Mouse (Mus musculus): ENCODE data around the gene Zfp28. TPM values are rescaled to one million over a fixed set of nuclear protein-coding genes. Genes with fewer than 3 reads are reported as not detected.

Gene Zfp28
- polyA plus RNA-seq, 1 experiment, result 0.60 TPM

GRCm38 (mm10) chr7:6389449-6389848 lies 6.4 kb downstream of the Zfp28 start:
- 70% methylated on average over 5 of the region's 5 CpGs for WGBS
- no peak for DNase-seq (ENCODE audit: low read depth, low spot score)

- DNase-seq (ENCODE audit: low read depth, low spot score), result no peak
- WGBS, result 27% methylated on average over 25 of the region's 25 CpGs
These were observed 15.2 kb downstream of the Zfp28 start, which contains the start of gene Smim17 for GRCm38 (mm10) chr7:6397996-6398975. Gene Smim17, plus strand, starts transcription at chr7:6398715.

DNA sequence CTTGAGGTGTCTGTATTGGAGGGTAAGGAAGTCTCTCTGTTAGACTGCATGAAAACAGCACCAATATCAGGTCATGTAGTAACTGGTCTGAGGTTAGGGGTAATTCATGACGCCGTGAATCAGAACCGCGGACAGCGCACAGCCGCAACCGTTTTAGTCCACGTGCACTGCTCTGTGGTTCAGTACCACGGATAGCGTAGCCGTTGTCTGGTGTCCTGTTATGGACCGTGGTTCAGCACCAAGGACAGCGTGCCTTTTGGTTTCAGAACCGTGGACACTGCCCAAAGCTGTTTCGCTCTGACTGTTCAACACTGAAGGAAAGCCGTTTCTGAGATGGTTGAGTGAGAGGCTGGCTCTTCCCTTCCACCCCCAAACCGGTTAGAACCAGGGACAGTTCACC lies 26.9 kb downstream of the Zfp28 start, which contains the start of gene Gm20715:
Gm20715 (plus strand) TSS at position 235 of the 400 bp plus-strand sequence.
- DNase-seq (ENCODE audit: low read depth, low spot score), result peak; percentile 66
- 2% methylated on average over 17 of the region's 17 CpGs for WGBS

- 11% methylated on average over 21 of the region's 22 CpGs for WGBS
- DNase-seq (ENCODE audit: low read depth, low spot score), result no peak
These were observed 31.7 kb downstream of the Zfp28 start for GRCm38 (mm10) chr7:6414626-6415441.

- 18% methylated on average over 8 of the region's 8 CpGs for WGBS
- DNase-seq (ENCODE audit: low read depth, low spot score), result no peak
These were observed 32.3 kb downstream of the Zfp28 start for GRCm38 (mm10) chr7:6415442-6415787.

- no peak for DNase-seq (ENCODE audit: low read depth, low spot score)
- WGBS, result 67% methylated on average over 6 of the region's 6 CpGs
These were observed 36.8 kb downstream of the Zfp28 start for GRCm38 (mm10) chr7:6419894-6420293.

DNA sequence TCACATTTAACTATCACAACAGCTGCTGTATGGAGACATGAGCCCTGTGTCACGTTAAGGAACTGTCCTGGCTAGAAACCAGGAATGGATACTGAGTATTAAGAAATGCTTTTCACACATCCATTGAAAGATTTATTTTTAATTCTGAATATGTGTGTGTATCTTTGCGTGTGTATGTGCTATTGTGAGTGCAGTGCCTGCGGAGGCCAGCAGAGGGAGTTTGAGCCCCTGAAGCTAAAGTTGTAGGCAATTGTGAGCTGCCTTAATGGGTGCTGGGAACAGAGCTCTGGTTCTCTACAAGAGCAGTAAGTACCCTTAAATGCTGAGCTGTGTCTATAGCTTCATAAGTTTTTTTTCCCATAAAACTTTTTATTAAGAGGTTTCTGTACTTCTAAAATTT lies 46.3 kb downstream of the Zfp28 start:
- DNase-seq (ENCODE audit: low read depth, low spot score), result no peak
- 84% methylated on average over 3 of the region's 3 CpGs for WGBS

- 32% methylated on average over 2 of the region's 2 CpGs for WGBS
- DNase-seq (ENCODE audit: low read depth, low spot score), result no peak
These were observed 47.2 kb downstream of the Zfp28 start for GRCm38 (mm10) chr7:6430342-6430741.

DNA sequence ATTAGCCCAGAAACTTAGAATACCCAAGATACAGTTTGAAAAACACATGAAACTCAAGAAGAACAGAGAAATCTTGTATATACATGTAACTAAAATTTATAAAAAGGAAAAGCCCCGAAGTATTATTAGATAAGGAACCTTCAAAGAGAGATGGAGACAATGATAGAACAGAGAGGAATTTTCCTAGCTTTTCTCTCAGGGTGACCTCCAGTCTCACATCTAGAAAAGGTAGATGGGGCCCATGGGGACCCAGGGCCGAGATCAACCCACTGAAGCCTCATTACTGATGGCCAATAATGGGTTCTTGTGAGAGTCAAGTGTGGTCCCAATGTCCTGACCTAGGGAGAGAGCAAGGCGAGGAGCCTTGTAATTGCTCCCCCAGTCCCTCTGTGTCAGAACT lies 55.3 kb downstream of the Zfp28 start, which contains the start of gene Olfr1344:
Olfr1344 (plus strand) TSS at position 301 of the 400 bp plus-strand sequence.
- 64% methylated on average over 3 of the region's 3 CpGs for WGBS
- DNase-seq (ENCODE audit: low read depth, low spot score), result no peak

GRCm38 (mm10) chr7:6441173-6441572 lies 58.1 kb downstream of the Zfp28 start:
- 48% methylated on average over 2 of the region's 2 CpGs for WGBS
- no peak for DNase-seq (ENCODE audit: low read depth, low spot score)

Other genes starting within 250 kb of the Zfp28 start
- 33.6 and 45.2 TPM in 2 replicates for gene Zfp787, start 227.3 kb upstream of the Zfp28 start, polyA plus RNA-seq (2012; rRNA removed)
- 15.1 and 17.8 TPM in 2 replicates for gene Zfp444, start 211.1 kb upstream of the Zfp28 start, polyA plus RNA-seq (2012; rRNA removed)
- 0.15 TPM in 1 of 2 replicates, not detected in the other for gene Galp, start 186.2 kb upstream of the Zfp28 start, polyA plus RNA-seq (2012; rRNA removed)
- gene Zscan5b, start 161.0 kb upstream of the Zfp28 start, polyA plus RNA-seq (2012; rRNA removed), result not detected in 2 replicates
- gene Epp13, start 130.6 kb upstream of the Zfp28 start, polyA plus RNA-seq (2012; rRNA removed), result 0.31 and 0.45 TPM in 2 replicates
- 0.19 and 0.31 TPM in 2 replicates for gene Zfp667, start 96.7 kb upstream of the Zfp28 start, polyA plus RNA-seq (2012; rRNA removed)
- gene Zfp583, start 52.0 kb upstream of the Zfp28 start, polyA plus RNA-seq (2012; rRNA removed), result 0.09 and 0.12 TPM in 2 replicates
- 0.07 TPM in 1 of 2 replicates, not detected in the other for gene Gm3854, start 39.5 kb upstream of the Zfp28 start, polyA plus RNA-seq (2012; rRNA removed)
- 0.10 and 0.23 TPM in 2 replicates for gene Zfp78, start 20.0 kb upstream of the Zfp28 start, polyA plus RNA-seq (2012; rRNA removed)
- not detected in 2 replicates for gene Smim17, start 15.4 kb downstream of the Zfp28 start, polyA plus RNA-seq (2012; rRNA removed)
- gene Gm20715, start 27.0 kb downstream of the Zfp28 start, polyA plus RNA-seq (2012; rRNA removed), result not detected in 2 replicates
- gene Olfr1344, start 55.4 kb downstream of the Zfp28 start, polyA plus RNA-seq (2012; rRNA removed), result not detected in 2 replicates
- gene Olfr1336, start 72.9 kb downstream of the Zfp28 start, polyA plus RNA-seq (2012; rRNA removed), result not detected in 2 replicates
- not detected in 2 replicates for gene Olfr1346, start 83.8 kb downstream of the Zfp28 start, polyA plus RNA-seq (2012; rRNA removed)
- not detected in 2 replicates for gene Olfr5, start 103.6 kb downstream of the Zfp28 start, polyA plus RNA-seq (2012; rRNA removed)
- gene Olfr1347, start 116.5 kb downstream of the Zfp28 start, polyA plus RNA-seq (2012; rRNA removed), result not detected in 2 replicates
- gene Olfr1348, start 125.5 kb downstream of the Zfp28 start, polyA plus RNA-seq (2012; rRNA removed), result not detected in 2 replicates
- not detected in 2 replicates for gene Olfr1349, start 139.7 kb downstream of the Zfp28 start, polyA plus RNA-seq (2012; rRNA removed)
- not detected in 2 replicates for gene Olfr1350, start 181.5 kb downstream of the Zfp28 start, polyA plus RNA-seq (2012; rRNA removed)

Measured in large intestine, adult 2 months (tissue).